Mouse (Mus musculus) inflammation-experienced regulatory T-cells, adult 6 months (primary cell): Measurements from ENCODE around the gene Sorbs2. TPM values are rescaled to one million over a fixed set of nuclear protein-coding genes. Genes with fewer than 3 reads are reported as not detected.

Experiments used
- ATAC-seq: one replicate; pipeline ENCODE4 v1.8.0; 2017
- polyA plus RNA-seq, 3 experiments: library from polyadenylated mRNA; unstranded; fragments of 100-300 nt; shearing (Covaris generic); gene quantifications; one replicate each; pipeline ENCODE4 v1.2.1; 2017

Sorbs2 gene
- polyA plus RNA-seq: under 1 TPM in 2 of 3 experiments, not detected in 1; 0.17 to 0.63 TPM

DNA sequence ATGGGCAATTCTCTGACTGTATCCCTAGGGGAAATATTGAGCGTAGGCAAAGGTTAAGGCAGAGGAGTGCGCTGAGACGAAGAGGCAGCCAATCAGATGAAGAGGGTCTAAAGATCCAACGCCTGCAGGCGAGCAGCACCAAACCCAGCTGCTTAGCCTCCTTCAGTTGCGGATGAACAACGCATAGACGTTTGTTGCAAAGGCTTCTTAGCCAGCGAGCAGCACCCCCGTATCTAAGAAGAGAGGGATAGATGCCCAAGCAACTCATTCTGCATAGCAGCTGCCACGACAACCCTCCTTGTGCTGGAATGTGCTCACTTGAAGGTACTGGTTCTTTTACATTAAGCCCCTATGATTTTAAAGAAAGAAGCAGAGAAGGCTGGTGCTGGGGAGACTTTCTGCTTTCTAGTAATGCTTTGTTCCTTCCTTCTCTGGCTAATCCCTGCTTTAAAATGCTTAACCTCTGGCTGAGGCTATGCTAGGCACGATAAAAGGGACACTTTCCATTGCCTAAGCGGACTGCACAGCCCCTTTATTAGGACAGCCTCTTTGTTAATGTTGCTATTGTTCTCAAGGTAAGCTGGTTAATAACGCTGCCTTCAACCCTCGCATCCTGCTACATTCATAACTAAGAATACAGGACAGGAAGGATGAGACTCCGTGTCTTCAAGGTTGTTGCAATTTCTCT is at the start of gene Sorbs2:
Gene Sorbs2, plus strand, starts transcription at position 155 of the 688 bp plus-strand sequence.
- ATAC-seq: no peak

DNA sequence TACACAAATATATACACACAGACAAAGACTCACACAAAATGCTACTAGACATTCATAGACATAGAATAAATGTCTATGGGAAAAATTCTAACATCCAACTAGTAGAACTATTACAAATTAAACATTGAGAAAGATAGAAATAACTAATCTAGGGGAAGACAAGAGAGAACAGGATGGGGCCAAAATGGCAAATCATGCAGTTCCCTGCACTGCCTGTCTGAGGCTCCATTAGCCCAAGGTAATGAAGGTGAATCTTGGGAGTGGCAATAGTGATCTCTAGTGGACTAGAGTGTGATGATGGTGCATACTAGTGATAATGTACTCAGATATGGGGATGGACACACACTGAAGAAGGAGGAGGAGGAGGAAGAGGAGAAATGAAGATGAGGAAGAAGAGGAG is 49.7 kb upstream of the Sorbs2 start:
- ATAC-seq: no peak

DNA sequence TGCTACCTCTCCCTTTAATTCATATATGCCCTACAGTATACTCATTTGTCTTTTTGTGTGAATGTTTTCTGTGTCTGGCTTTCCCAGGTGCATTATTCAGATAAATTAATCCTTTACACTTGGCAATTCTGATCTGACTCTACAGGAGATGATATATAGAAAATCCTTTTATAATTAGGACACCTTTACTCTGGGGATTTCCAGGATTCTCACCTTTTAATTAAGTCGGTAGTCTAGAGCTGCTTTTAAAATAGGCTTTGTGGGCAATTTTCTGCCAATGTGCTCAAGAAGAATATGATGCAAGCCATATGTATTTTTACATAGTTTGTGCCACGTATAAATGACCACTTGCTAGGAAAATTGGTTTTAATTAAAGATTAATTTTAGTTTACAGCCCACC is 38.6 kb upstream of the Sorbs2 start:
- ATAC-seq: no peak

DNA sequence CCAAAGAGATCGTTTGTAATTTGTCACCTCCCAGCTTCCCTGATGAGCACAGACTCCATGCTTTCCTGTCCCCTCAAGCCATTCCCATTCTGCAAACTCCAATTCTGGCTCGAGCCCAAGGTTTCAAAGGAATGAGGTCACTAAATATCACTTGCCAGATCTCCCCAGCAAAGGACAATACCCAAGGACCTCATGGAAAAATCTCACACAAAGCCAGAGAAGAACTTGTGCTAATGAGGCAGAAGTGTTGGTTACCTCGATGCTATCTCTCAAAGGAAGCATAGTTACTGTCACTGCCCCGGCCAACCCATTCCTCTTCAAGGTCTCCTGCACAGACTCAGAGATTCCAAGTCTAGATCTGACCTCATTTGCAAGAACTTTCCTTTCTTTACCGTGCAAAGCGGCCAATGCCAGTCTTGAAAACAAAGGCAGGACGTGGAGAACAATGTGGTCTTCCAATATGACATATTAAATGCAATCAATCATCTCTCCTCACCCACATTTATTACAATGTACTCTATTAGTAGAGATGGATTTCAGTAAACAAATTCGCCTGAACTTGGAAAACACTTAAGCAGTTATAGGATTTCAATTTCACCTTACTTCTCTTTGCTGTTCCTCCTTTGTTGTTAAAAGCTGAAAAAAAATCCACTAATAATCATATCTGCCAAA is 37.9 kb upstream of the Sorbs2 start:
- ATAC-seq: no peak

DNA sequence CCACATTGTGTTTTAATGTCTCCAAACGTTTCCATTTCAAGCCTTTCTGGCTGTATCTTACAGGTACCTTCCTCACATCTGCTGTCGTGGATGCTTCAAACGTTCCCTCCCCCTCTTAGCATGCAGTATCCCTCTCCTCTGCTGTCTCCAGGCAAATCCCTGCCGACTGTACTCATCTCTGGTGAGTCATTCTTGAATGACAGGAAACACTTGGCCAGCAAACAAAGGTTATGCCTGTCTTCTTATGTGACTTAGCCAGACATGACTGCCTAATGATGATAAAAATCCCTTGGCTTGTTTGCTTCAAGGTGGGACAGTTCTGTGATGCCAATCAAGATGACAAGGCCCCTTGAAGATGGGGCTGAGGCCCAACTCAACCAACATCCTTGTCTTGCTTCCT is 26.7 kb upstream of the Sorbs2 start:
- no peak for ATAC-seq

DNA sequence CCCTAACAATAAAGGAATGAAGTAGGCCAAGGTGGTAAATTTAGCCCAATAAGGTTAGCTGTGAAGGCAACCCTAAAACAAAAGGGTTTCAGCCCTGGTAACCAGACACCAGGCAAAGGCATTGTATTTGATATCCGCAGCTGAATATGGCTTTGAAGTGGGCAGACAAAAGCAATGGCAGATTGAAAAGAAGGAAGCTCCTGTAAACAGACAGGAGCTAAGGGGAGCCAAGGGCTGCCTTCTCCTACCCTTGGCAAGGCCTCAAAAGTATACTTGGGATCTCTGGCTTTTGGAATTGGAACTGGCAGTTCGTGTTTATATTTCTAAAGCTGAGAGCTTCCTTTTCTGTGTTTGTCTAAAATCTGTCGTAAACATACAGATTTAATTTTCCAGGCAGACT is 21.3 kb upstream of the Sorbs2 start:
- no peak for ATAC-seq

DNA sequence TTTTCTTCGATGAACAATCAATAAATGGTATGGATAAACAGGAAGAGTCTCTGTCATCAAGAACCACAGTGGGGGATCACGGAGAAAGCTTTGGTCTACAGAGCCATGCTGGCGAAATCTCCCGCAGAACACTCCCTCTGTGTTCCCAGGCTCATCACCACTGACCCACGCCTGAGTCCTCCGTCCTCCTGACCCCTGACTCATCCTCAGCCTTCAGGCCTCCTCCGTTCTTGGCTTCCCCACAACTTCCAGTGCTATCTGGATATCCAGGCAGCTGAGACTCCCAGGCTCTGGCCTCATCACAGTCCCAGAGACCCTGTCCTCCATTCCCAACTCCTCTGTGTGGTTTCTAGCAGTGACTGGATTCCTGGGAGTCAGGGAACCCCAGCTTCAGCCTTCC is 3.6 kb upstream of the Sorbs2 start:
- no peak for ATAC-seq

DNA sequence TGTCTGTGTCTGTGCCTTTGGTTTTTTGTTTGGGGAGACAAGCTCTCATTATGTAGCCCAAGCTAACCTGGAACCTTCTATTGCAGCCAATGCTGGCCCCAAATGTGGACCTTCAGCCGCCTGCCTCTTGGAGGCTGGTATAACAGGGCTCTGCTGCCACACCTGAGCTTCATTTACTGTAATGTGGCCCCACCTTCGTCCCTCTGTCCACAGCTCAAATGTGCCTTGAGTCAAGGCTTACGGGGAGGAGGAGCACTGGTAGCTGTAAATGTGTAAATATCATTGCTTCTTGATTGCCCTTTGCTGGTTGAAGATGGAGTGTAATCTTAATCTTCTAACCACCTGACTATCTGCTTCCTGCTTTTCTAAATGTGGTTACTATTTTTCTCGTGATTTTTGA is 1.2 kb upstream of the Sorbs2 start:
- no peak for ATAC-seq

DNA sequence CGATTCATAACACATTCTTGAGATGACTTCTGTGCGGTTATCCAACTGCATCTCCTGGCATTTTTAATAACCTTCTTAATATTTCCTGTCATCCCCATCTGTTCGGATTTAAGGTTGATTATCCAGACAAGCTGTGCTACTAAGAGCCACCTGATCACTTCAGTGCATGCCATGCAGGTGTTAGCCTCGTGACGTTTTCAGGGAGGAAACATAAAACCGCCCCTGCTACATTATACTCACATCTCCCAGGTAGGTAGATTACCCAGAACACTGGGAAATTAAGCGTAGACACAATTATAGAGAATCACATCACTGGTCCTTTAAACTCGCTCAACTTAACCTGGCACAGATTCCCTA is 333 bp upstream of the Sorbs2 start:
- no peak for ATAC-seq

DNA sequence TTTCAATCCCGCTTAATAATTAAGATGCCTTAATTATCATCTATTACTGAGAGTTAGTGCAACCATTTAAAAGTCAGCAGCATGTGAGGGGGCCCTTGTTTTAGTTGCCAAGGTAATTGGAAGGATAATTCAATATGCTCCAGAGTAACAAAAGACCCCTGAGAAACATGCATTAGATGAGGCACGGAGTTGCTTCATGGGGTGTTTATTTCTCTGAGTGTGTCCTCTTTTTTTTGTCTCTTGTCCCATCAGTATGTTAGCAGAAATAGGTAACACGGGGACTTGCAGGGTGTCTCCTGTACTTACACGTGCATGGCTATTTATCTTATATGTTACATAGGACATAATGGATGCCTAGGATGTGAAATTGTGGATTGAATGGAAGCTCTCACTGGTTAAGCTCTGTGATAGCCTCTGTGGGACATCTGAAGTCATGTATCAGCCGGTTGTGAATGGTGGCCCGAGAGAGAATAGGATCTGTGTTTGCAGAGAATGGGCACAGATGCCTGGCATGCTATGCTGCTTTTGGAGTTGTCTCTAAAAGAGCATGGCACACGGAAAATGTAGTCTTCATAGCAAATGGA is 1.0 kb downstream of the Sorbs2 start:
- ATAC-seq: no peak

DNA sequence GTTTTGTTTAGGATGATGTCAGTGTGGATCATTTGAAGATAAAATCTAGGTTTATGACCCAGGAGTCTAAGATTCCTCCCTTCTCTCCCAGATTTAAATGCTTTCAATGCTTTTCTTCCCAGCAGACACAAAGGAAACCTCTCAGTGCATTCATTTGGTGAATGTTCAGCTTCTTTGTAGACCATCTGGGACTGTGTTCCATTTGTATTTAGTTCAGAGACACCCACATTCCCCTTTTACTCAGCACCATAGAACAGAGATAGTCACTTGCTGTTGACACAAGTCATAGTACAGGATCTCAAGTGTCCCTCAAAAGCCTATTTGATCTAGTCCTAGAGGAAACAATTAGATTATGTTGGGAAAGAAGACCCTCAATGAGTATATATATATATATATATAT is 4.8 kb downstream of the Sorbs2 start:
- ATAC-seq: no peak

DNA sequence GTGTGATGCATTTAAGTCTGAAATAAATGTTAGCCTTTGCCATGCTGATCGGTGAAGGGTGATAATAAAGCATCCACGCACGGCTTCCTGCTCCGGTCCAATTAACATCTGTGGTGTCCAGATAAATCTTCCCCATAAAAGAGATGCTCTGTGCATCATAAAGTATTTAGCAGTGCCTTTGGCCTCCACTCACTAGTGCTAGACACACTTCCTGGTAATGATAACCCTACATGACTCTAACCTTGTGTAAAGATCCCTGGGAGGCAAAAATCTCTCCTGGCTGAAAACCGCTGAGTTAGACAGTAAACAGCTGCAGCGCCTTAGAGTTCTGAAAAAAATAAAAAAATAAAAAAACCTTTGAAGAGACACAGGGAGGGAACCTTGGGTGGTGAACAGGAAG is 14.0 kb downstream of the Sorbs2 start:
- no peak for ATAC-seq

DNA sequence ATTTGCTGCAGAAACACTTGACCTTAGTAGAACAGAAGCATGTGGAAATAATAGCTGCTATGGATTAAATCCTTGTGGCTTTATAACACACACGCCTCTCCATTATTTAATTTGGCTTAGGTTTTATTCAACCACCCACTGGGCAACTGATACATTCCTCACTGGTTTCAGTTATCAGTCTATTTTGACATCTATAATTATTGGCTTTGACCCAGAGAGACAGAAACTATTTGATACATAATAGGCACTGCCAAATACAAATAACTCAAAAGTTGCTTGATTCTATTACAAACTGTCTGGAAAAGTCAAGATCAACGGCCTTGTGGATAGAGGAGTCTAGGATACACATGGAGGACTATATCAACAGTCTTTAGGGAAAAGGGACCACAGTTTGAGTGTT is 20.1 kb downstream of the Sorbs2 start:
- no peak for ATAC-seq

DNA sequence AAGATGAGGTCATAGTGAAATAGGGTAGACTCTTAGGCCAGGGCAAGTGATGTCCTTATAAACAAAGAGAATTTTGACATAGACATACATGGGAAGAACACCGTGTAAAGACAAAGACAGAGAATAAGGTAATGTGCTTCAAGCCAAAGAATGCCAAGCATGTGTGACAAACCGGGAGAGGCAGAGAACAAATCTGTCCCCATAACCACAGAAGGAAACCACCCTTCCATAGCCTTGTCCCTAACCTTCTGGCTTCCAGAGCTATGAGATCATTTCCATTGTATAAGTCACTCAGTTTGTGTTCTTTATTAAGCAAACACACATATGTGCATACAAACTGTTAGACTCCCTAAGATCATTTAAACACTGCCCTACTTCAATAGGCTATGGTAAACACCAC is 21.3 kb downstream of the Sorbs2 start:
- ATAC-seq: no peak

DNA sequence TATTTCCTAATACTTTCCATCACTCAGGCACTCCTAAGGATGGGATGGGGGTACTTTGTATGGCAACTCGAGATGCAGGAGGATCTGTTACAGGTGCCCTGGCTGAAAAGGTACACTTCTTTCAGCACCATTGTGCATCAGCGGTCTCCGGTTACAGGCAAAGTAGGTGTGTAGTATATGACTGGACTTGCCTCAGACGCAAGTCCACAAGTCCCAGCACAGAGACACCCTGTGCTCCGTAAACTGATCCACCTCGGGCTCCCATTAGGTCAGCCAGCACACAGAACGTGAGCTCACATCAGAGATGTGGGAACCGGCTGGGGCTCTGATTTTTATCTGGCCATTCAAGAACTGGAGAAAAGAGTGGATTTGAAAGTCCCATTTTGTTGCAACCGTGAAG is 29.0 kb downstream of the Sorbs2 start:
- no peak for ATAC-seq

DNA sequence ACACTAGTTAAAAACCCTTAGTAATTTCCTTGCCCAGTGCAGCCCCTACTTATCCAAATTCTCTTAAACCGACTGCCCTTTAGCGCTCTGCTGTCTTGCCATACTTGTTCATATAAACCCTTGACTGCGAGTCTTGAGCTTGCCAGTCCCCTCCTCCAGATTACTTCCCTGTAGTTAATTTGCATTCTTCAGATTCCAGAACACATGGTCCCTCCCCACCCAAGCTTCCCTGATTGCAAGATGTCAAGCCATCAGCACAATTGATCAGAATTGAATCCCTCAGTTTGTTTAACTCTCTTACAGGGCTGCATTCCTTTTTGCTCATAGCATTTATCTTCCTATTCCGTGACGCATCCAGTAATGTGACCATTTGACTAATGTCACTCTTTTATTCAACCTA is 32.9 kb downstream of the Sorbs2 start:
- no peak for ATAC-seq

DNA sequence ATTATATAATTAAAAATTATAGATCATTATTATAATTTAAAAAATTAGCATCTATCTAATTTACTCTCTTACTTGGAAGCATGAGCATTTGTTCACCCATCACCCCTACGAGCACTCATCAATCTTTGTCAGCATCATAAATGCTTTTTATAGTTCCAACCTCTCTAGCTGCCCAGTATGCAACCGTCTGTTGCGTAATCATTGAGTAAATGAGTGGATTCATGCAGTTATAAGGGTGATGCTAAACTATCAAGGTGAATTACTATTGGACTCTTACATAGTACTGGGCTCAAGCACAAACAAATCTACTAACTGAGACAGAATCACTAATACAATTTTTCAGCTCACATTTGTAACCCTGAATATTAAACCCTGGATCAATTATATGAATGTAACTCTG is 44.6 kb downstream of the Sorbs2 start:
- ATAC-seq: no peak

DNA sequence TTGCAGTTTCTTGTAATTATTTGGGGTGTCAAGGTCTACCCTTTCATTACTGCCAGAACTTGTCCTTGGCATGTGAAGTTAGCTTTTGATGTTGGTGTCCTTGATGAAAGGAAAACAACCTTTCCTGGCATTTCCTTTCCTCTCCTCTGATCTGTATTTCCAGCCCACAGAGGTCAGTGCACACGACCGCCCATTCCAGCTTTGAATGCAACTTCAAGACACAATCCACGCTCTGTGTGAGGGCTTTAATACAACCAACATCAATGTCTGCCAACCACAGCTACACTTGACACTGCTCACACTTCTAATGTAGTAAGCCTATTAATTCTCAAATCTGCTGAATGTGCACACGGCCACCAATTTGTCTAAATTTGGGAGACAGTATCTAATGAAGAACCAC is 47.0 kb downstream of the Sorbs2 start:
- no peak for ATAC-seq

DNA sequence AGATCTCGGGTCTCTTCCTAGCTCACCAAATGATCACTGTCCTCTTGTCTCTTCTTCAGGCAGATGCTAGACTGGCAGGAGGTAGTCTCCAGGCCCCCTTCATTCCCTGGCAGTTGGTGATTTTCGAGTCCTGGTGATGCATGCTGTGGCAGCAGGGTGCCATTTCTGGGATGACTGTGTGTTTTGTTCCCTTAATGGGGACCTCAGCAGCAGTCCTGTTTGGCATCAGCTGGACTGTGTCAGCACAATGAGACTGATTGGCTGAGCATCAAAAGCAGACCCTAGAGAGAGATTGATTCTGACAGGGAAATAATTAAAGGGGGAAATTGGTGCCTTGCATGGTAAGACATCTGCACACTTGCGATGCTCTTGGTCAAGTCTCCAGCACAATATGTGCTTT is 50.3 kb downstream of the Sorbs2 start:
- no peak for ATAC-seq

DNA sequence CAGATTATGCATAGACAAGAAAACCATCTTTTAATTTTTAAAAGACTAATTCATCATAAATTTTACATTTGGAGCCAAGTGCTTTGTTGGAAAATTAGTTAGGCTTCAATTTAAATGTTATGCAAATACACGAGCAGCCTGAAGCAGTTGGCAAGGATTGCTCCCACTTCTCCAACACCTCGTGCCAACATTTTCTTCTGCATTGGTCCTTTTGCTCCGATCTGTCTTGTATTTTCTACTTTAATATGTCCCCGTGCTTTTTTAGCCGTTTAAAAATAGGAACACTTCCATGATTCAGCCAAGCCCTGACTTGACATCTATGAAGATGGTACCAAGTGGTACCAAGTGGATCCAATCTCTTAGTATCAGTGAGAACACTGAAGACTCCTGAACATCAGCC is 50.8 kb downstream of the Sorbs2 start:
- no peak for ATAC-seq

DNA sequence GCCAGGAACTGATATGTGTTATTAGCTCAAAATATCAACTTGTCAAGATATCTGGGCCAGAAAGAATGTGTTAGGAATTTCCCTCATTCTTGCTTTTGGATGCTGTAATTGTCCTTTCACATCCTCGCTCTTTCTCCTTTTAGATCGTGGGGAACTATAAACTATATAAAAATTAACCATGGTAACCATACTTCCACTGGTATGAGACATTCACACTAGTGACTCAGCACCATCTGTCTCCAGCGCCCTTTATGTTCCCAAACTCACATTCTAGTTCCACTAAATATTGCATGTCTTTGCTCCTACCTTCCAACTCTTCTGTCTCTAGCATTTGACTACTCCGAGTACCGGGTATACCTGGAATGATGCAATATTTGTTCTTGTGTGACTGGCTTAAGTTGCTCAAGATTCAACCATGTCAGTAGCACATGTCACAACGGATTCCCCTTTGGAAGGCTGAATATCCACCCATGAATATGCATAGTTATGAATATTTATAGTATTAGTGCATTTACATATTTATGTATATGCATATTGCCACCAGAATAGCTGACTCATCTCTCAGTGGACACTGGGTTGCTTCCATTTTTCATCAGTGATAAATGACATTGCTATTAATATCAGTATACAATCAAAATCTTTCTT is 51.7 kb downstream of the Sorbs2 start:
- ATAC-seq: no peak

DNA sequence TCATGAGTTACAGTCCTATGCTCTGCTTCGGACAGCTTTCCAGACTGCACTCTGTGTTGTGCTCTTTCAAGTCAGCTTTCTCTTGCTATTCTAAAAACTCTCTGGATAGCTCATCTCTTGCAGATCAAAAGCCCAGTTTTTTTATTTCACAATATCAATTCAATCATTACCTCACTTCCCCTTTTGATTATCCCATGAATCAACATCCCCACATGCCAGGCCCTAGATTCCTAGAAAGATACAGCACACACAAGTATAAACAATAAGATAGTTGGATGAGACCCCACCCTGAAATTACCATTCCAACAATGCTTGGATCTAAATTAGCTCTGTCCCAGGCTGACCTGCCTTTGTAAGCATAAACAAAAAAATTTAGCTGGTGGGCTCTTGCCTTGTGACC is 57.6 kb downstream of the Sorbs2 start:
- ATAC-seq: no peak

DNA sequence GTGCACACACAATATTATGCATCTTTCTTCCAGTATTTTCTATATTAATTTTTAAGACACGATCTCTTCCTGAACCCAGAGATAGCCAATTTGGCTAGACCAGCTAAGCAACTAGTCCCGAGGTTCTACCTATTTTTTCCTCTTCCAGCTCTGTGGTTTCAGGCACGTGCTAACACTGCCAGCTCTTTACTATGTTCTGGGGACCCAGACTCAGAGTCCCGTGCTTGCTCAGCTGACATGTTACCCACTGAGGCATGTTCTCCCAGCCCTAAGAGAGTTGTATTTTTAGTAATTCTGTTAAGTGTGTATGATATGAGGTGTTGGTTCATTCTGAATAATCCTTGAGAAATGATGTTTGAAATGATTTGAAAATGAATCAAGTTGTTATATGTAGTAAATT is 62.5 kb downstream of the Sorbs2 start:
- no peak for ATAC-seq
